Mouse (Mus musculus) midbrain, embryonic 14.5 days (tissue): ENCODE results near the gene Gpr18. TPM values are rescaled to one million over a fixed set of nuclear protein-coding genes. Genes with fewer than 3 reads are reported as not detected.

Source experiments
- ATAC-seq: fragments of 200-750 bp; cut with Nextera tagmentation; 2 replicates; pipeline ENCODE4 v1.8.0; 2017; ENCODE audit warnings: moderate number of reproducible peaks, moderate library complexity; ENCODE audit not compliant: low FRiP score, low TSS enrichment
- DNase-seq: peaks from one replicate; pipeline ENCODE4 v3.0.0-alpha.2; 2015
- H3K27ac ChIP-seq: fragments of 300-500 bp; sonication (generic); replicated peaks from 2 replicates; pipeline ENCODE4 v1.5.1; 2014; ENCODE audit warnings: mild to moderate bottlenecking, low read depth, low read length, moderate library complexity
- H3K27me3 ChIP-seq: fragments of 300-500 bp; sonication (generic); 2 replicates; pipeline ENCODE4 v1.6.1; 2014; ENCODE audit warnings: low read length, control low read depth, mixed read lengths; ENCODE audit not compliant: control insufficient read depth, insufficient read depth
- H3K36me3 ChIP-seq: fragments of 300-500 bp; sonication (generic); 2 replicates; pipeline ENCODE4 v1.6.1; 2014; ENCODE audit warnings: low read length, control low read depth; ENCODE audit not compliant: control insufficient read depth, insufficient read depth
- H3K4me1 ChIP-seq: fragments of 300-500 bp; sonication (generic); 2 replicates; pipeline ENCODE4 v1.6.1; 2014; ENCODE audit warnings: mild to moderate bottlenecking, antibody characterized with exemption, low read length, control low read depth; ENCODE audit not compliant: control insufficient read depth, insufficient read depth
- H3K4me2 ChIP-seq: fragments of 300-500 bp; sonication (generic); 2 replicates; pipeline ENCODE4 v1.6.1; 2014; ENCODE audit warnings: mild to moderate bottlenecking, low read length, moderate library complexity
- H3K4me3 ChIP-seq: fragments of 300-500 bp; sonication (generic); replicated peaks from 2 replicates; pipeline ENCODE4 v1.5.1; 2014; ENCODE audit warnings: low read depth, low read length
- H3K9ac ChIP-seq: fragments of 300-500 bp; sonication (generic); replicated peaks from 2 replicates; pipeline ENCODE4 v1.6.1; 2014; ENCODE audit warnings: mild to moderate bottlenecking, low read length, moderate library complexity
- H3K9me3 ChIP-seq: fragments of 300-500 bp; sonication (generic); 2 replicates; pipeline ENCODE4 v1.6.1; 2016; ENCODE audit warnings: low read length, control low read depth, mixed read lengths; ENCODE audit not compliant: control insufficient read depth
- WGBS: fragments of 180-500 bp; shearing (Covaris S2); extraction: QIAGEN DNeasy Blood & Tissue Kit; methylation state at CpG from one replicate; pipeline ENCODE4 v1.1.7; 2014; 5-methylcytosine and 5-hydroxymethylcytosine counted together
- polyA plus RNA-seq: library from polyadenylated mRNA; unstranded; fragments of >200 nt; fragmentation: Nextera tagmentation; extraction: Ambion mirVana; gene quantifications from 2 replicates; pipeline ENCODE4 v1.2.1, GENCODE M21; 2014

The Gpr18 gene
- polyA plus RNA-seq, 1 experiment from 2014 or later = not detected

GRCm38 (mm10) chr14:121931594-121931993 is 16.0 kb upstream of the Gpr18 start:
- Histone ChIP-seq H3K36me3 (peaks cover 9% of the 10 kb centered on the region; the same call in 1 of the 2 replicates), H3K9me3 (no peaks in the 10 kb centered on the region), H3K4me3 (no peak overlapping the region), H3K9ac (no peak overlapping the region), H3K27me3 (no peaks in the 10 kb centered on the region), H3K4me1 (no peaks in the 10 kb centered on the region), H3K27ac (peak overlapping the region; percentile 15; the same call in 1 of the 2 replicates), H3K4me2 (no peak overlapping the region)
- WGBS = 93% methylated on average over 3 of the region's 3 CpGs
- no peak for ATAC-seq
- DNase-seq = no peak

- WGBS = 86% methylated on average over 7 of the region's 7 CpGs
- no peak overlapping the region for H3K4me3 ChIP-seq
- ATAC-seq (no peak), DNase-seq (no peak)
- H3K36me3 ChIP-seq = peaks cover 9% of the 10 kb centered on the region; the same call in 1 of the 2 replicates
- H3K9ac ChIP-seq = no peak overlapping the region
- H3K27me3 ChIP-seq = no peaks in the 10 kb centered on the region
- no peaks in the 10 kb centered on the region for H3K4me1 ChIP-seq
- no peak overlapping the region for H3K4me2 ChIP-seq
- H3K9me3 ChIP-seq = no peaks in the 10 kb centered on the region
- H3K27ac ChIP-seq = no peak overlapping the region
Measured at GRCm38 (mm10) chr14:121930731-121931383, 15.3 kb upstream of the Gpr18 start.

- Histone ChIP-seq H3K9me3 (no peaks in the 10 kb centered on the region), H3K4me1 (no peaks in the 10 kb centered on the region), H3K4me3 (no peak overlapping the region), H3K27me3 (no peaks in the 10 kb centered on the region), H3K9ac (no peak overlapping the region), H3K4me2 (no peak overlapping the region), H3K36me3 (peaks cover 9% of the 10 kb centered on the region; the same call in 1 of the 2 replicates), H3K27ac (no peak overlapping the region)
- DNase-seq (no peak), ATAC-seq (no peak)
- 90% methylated on average over 12 of the region's 12 CpGs for WGBS
Measured at GRCm38 (mm10) chr14:121929243-121929951, 13.8 kb upstream of the Gpr18 start.

GRCm38 (mm10) chr14:121928375-121929137 is 13.0 kb upstream of the Gpr18 start:
- no peak for ATAC-seq
- Histone ChIP-seq H3K27me3 (no peaks in the 10 kb centered on the region), H3K4me2 (no peak overlapping the region), H3K27ac (no peak overlapping the region), H3K36me3 (peaks cover 2% of the 10 kb centered on the region; the same call in 1 of the 2 replicates), H3K9me3 (no peaks in the 10 kb centered on the region), H3K4me1 (no peaks in the 10 kb centered on the region), H3K4me3 (no peak overlapping the region), H3K9ac (no peak overlapping the region)
- DNase-seq = peak; percentile 91
- 71% methylated on average over 8 of the region's 8 CpGs for WGBS

GRCm38 (mm10) chr14:121927451-121927850 is 11.9 kb upstream of the Gpr18 start:
- Histone ChIP-seq H3K9ac (no peak overlapping the region), H3K4me3 (no peak overlapping the region), H3K27ac (no peak overlapping the region), H3K4me1 (no peaks in the 10 kb centered on the region), H3K9me3 (no peaks in the 10 kb centered on the region), H3K36me3 (0 out of 2 replicates have a peak, but pooled peaks cover 3% of the 10 kb centered on the region), H3K27me3 (no peaks in the 10 kb centered on the region), H3K4me2 (no peak overlapping the region)
- ATAC-seq (no peak), DNase-seq (no peak)
- WGBS = 90% methylated on average over 8 of the region's 8 CpGs

GRCm38 (mm10) chr14:121926901-121927300 is 11.3 kb upstream of the Gpr18 start:
- ATAC-seq (no peak), DNase-seq (no peak)
- Histone ChIP-seq H3K4me3 (no peak overlapping the region), H3K27me3 (no peaks in the 10 kb centered on the region), H3K9ac (no peak overlapping the region), H3K4me2 (no peak overlapping the region), H3K36me3 (0 out of 2 replicates have a peak, but pooled peaks cover 3% of the 10 kb centered on the region), H3K27ac (no peak overlapping the region), H3K9me3 (no peaks in the 10 kb centered on the region), H3K4me1 (no peaks in the 10 kb centered on the region)
- 85% methylated on average over 6 of the region's 6 CpGs for WGBS

- Histone ChIP-seq H3K27ac (no peak overlapping the region), H3K4me1 (no peaks in the 10 kb centered on the region), H3K27me3 (no peaks in the 10 kb centered on the region), H3K9me3 (no peaks in the 10 kb centered on the region), H3K4me2 (no peak overlapping the region), H3K4me3 (no peak overlapping the region), H3K9ac (no peak overlapping the region), H3K36me3 (0 out of 2 replicates have a peak, but pooled peaks cover 3% of the 10 kb centered on the region)
- ATAC-seq (no peak), DNase-seq (no peak)
- 84% methylated on average over 6 of the region's 6 CpGs for WGBS
Measured at GRCm38 (mm10) chr14:121924876-121925275, 9.3 kb upstream of the Gpr18 start.

- DNase-seq (no peak), ATAC-seq (no peak)
- Histone ChIP-seq H3K9me3 (no peaks in the 10 kb centered on the region), H3K27me3 (no peaks in the 10 kb centered on the region), H3K4me1 (no peaks in the 10 kb centered on the region), H3K4me3 (no peak overlapping the region), H3K36me3 (0 out of 2 replicates have a peak, but pooled peaks cover 6% of the 10 kb centered on the region), H3K9ac (no peak overlapping the region), H3K4me2 (no peak overlapping the region), H3K27ac (no peak overlapping the region)
- 88% methylated on average over 4 of the region's 4 CpGs for WGBS
Measured at GRCm38 (mm10) chr14:121922731-121923130, 7.2 kb upstream of the Gpr18 start.
